Mouse (Mus musculus) heart, postnatal 0 days (tissue): ENCODE data around the gene Ndufb8.

Experiments
- CTCF ChIP-seq: IDR thresholded peaks from 2 replicates; pipeline ENCODE4 v1.5.1; 2016; ENCODE audit warnings: antibody characterized with exemption, control low read depth, low read depth
- EP300 ChIP-seq: IDR thresholded peaks from 2 replicates; pipeline ENCODE4 v1.6.1; 2016; ENCODE audit warnings: antibody characterized with exemption, low read depth

DNA sequence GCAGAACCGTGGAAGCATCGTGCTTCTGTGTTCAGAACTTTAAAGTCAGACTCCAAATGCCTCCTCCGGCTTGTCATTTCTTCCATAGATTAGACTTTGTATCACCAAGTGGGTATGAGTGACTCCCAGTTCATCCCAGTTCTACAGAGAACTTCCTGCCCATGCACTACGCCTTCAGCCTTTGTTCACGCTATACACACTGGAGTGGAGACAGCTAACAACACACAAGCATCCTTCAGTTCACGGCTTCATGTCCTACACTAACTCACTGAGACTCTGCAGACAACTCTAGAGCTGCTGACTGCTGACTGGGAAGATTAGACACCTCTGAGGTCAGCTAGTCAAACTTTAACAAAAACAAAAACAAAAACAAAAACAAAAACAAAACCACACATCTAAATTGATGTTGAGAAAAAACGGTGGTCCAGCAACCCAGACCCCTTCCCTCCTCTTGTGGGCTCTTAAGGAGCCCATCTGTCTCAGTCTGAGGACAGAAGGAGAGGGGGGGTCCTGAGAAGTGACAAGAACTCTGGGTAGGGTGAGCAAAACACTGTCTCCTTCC is 41.2 kb downstream of the Ndufb8 start:
- TF ChIP-seq CTCF (no peak), EP300 (no peak)
